Mouse (Mus musculus) liver, embryonic 16.5 days (tissue): ENCODE data around the gene Fam222b. TPM values are rescaled to one million over a fixed set of nuclear protein-coding genes. Genes with fewer than 3 reads are reported as not detected.

ENCODE experiments used
- ATAC-seq: fragments of 200-750 bp; cut with Nextera tagmentation; 2 replicates; pipeline ENCODE4 v1.8.0; 2017; ENCODE audit warnings: low read depth, mild to moderate bottlenecking, moderate number of reproducible peaks, moderate library complexity
- H3K27ac ChIP-seq: fragments of 300-500 bp; sonication (generic); 2 replicates; pipeline ENCODE4 v1.5.1; 2014; ENCODE audit warnings: mild to moderate bottlenecking, low read length
- H3K27me3 ChIP-seq: fragments of 300-500 bp; sonication (generic); 2 replicates; pipeline ENCODE4 v1.6.1; 2014; ENCODE audit warnings: low read depth, low read length, mixed read lengths; ENCODE audit not compliant: control insufficient read depth, insufficient read depth
- H3K36me3 ChIP-seq: fragments of 300-500 bp; sonication (generic); 2 replicates; pipeline ENCODE4 v1.6.1; 2014; ENCODE audit warnings: mild to moderate bottlenecking; ENCODE audit not compliant: control insufficient read depth, insufficient read depth
- H3K4me1 ChIP-seq: fragments of 300-500 bp; sonication (generic); 2 replicates; pipeline ENCODE4 v1.6.1; 2014; ENCODE audit warnings: low read depth, low read length, mixed read lengths; ENCODE audit not compliant: control insufficient read depth
- H3K4me2 ChIP-seq: fragments of 300-500 bp; sonication (generic); 2 replicates; pipeline ENCODE4 v1.6.1; 2014; ENCODE audit warnings: low read depth, low read length, mixed read lengths
- H3K4me3 ChIP-seq: fragments of 300-500 bp; sonication (generic); 2 replicates; pipeline ENCODE4 v1.5.1; 2014; ENCODE audit warnings: low read depth, mild to moderate bottlenecking, low read length
- H3K9ac ChIP-seq: fragments of 300-500 bp; sonication (generic); 2 replicates; pipeline ENCODE4 v1.6.1; 2014; ENCODE audit warnings: low read depth, low read length
- H3K9me3 ChIP-seq: fragments of 300-500 bp; sonication (generic); replicated peaks from 2 replicates; pipeline ENCODE4 v1.6.1; 2016; ENCODE audit warnings: low read length; ENCODE audit not compliant: control insufficient read depth
- WGBS: fragments of 180-500 bp; shearing (Covaris S2); extraction: QIAGEN DNeasy Blood & Tissue Kit; methylation state at CpG from one replicate; pipeline ENCODE4 v1.1.7; 2014; ENCODE audit not compliant: insufficient replicate concordance; 5-methylcytosine and 5-hydroxymethylcytosine counted together
- polyA plus RNA-seq: library from polyadenylated mRNA; unstranded; fragments of >200 nt; fragmentation: Nextera tagmentation; extraction: Ambion mirVana; gene quantifications from 2 replicates; pipeline ENCODE4 v1.2.1, GENCODE M21; 2015

Gene Fam222b
- polyA plus RNA-seq, 1 experiment from 2014 or later: 4.9 TPM

- H3K27ac ChIP-seq: no peak overlapping the region
- no peak overlapping the region for H3K9ac ChIP-seq
- no peak overlapping the region for H3K4me2 ChIP-seq
- no peaks in the 10 kb centered on the region for H3K4me1 ChIP-seq
- no peaks in the 10 kb centered on the region for H3K27me3 ChIP-seq
- H3K9me3 ChIP-seq: no peaks in the 10 kb centered on the region
- ATAC-seq: no peak
- WGBS: 75% methylated on average over 9 of the region's 9 CpGs
- no peak overlapping the region for H3K4me3 ChIP-seq
- peaks cover 6% of the 10 kb centered on the region for H3K36me3 ChIP-seq
Measured at GRCm38 (mm10) chr11:78152299-78153231, 58.1 kb downstream of the Fam222b start.

- Histone ChIP-seq H3K9me3 (no peaks in the 10 kb centered on the region), H3K27me3 (no peaks in the 10 kb centered on the region), H3K4me1 (peaks cover under 1% of the 10 kb centered on the region; the same call in 1 of the 2 replicates), H3K4me2 (no peak overlapping the region), H3K9ac (no peak overlapping the region), H3K36me3 (peaks cover 18% of the 10 kb centered on the region), H3K4me3 (no peak overlapping the region), H3K27ac (no peak overlapping the region)
- 83% methylated on average over 13 of the region's 13 CpGs for whole genome bisulfite sequencing
- no peak for ATAC-seq
Measured at GRCm38 (mm10) chr11:78153778-78154177, 59.3 kb downstream of the Fam222b start.

DNA sequence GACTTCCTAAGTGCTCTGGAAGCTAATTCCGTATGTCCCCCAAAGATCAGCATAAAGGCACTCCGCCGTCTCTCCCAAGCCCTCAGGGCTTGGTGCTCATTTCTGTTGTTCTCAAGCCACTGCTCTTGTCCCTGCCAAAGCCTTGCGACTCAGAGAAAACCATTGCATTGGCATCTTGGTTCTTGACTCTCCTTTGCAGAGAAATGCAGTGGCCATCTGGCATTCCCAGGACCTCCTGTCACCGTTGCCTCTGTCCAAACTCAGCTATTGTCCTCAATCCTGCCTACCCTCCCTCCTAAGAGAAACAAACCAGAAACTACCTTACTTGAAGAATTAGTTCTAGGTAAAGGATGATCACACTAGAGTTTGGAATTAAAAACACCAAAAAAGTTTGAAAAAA is 61.2 kb downstream of the Fam222b start:
- Histone ChIP-seq H3K36me3 (peaks cover 34% of the 10 kb centered on the region), H3K27ac (no peak overlapping the region), H3K4me1 (peaks cover 10% of the 10 kb centered on the region), H3K4me3 (no peak overlapping the region), H3K9ac (no peak overlapping the region), H3K9me3 (no peaks in the 10 kb centered on the region), H3K27me3 (no peaks in the 10 kb centered on the region), H3K4me2 (no peak overlapping the region)
- WGBS: 86% methylated on average over 5 of the region's 5 CpGs
- no peak for ATAC-seq

GRCm38 (mm10) chr11:78156156-78156699 is 61.8 kb downstream of the Fam222b start:
- Histone ChIP-seq H3K27ac (no peak overlapping the region), H3K4me1 (peaks cover 12% of the 10 kb centered on the region), H3K4me2 (no peak overlapping the region), H3K36me3 (peaks cover 37% of the 10 kb centered on the region), H3K9ac (no peak overlapping the region), H3K4me3 (no peak overlapping the region), H3K9me3 (no peaks in the 10 kb centered on the region), H3K27me3 (no peaks in the 10 kb centered on the region)
- ATAC-seq: no peak
- WGBS: 79% methylated on average over 6 of the region's 6 CpGs

GRCm38 (mm10) chr11:78159096-78159495 is 64.6 kb downstream of the Fam222b start:
- Histone ChIP-seq H3K9me3 (no peaks in the 10 kb centered on the region), H3K36me3 (peaks cover 42% of the 10 kb centered on the region), H3K9ac (no peak overlapping the region), H3K4me3 (no peak overlapping the region), H3K4me1 (peaks cover 37% of the 10 kb centered on the region), H3K27me3 (no peaks in the 10 kb centered on the region), H3K4me2 (no peak overlapping the region), H3K27ac (no peak overlapping the region)
- peak; percentile 65 for ATAC-seq
- 11% methylated on average over 2 of the region's 2 CpGs for WGBS

- 88% methylated on average over 7 of the region's 7 CpGs for WGBS
- H3K9ac ChIP-seq: no peak overlapping the region
Measured at GRCm38 (mm10) chr11:78159557-78159956, 65.1 kb downstream of the Fam222b start.

GRCm38 (mm10) chr11:78160171-78160570 is 65.7 kb downstream of the Fam222b start:
- no peak overlapping the region for H3K27ac ChIP-seq
- H3K4me3 ChIP-seq: no peak overlapping the region
- H3K27me3 ChIP-seq: no peaks in the 10 kb centered on the region
- H3K4me2 ChIP-seq: no peak overlapping the region
- H3K36me3 ChIP-seq: peaks cover 42% of the 10 kb centered on the region
- 88% methylated on average over 18 of the region's 18 CpGs for WGBS
- no peak overlapping the region for H3K9ac ChIP-seq
- H3K4me1 ChIP-seq: peaks cover 43% of the 10 kb centered on the region
- ATAC-seq: no peak
- H3K9me3 ChIP-seq: no peaks in the 10 kb centered on the region

More at GRCm38 (mm10) chr11:78159557-78159956, 65.1 kb downstream of the Fam222b start:
- Histone ChIP-seq H3K36me3 (peaks cover 42% of the 10 kb centered on the region), H3K27ac (no peak overlapping the region), H3K4me2 (no peak overlapping the region), H3K27me3 (no peaks in the 10 kb centered on the region), H3K9me3 (no peaks in the 10 kb centered on the region), H3K4me1 (peaks cover 42% of the 10 kb centered on the region), H3K4me3 (no peak overlapping the region)
- no peak for ATAC-seq

DNA sequence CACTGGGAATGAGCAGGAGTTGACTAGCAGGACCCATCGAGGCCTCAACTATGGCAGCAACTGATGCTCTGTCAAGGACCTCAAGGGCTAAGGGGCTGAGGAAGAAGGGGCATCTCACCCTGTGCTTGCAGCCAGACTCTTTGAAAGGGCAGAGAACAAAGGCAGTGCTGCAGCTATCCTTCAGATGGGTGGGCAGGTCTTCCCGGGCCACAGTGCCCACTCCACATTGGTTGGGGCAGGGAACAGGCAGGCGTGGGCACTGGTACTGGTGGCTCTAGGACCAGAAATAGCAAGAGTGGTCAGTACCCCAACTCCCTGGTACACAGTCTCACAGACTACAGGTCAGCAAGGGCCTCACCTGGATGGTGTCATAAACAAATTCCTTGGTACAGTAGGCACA is 66.2 kb downstream of the Fam222b start:
- H3K4me2 ChIP-seq: no peak overlapping the region
- ATAC-seq: no peak
- 82% methylated on average over 3 of the region's 3 CpGs for WGBS
- H3K9ac ChIP-seq: no peak overlapping the region
- H3K9me3 ChIP-seq: no peaks in the 10 kb centered on the region
- no peaks in the 10 kb centered on the region for H3K27me3 ChIP-seq
- peaks cover 42% of the 10 kb centered on the region for H3K36me3 ChIP-seq
- no peak overlapping the region for H3K4me3 ChIP-seq
- no peak overlapping the region for H3K27ac ChIP-seq
- peaks cover 45% of the 10 kb centered on the region for H3K4me1 ChIP-seq

DNA sequence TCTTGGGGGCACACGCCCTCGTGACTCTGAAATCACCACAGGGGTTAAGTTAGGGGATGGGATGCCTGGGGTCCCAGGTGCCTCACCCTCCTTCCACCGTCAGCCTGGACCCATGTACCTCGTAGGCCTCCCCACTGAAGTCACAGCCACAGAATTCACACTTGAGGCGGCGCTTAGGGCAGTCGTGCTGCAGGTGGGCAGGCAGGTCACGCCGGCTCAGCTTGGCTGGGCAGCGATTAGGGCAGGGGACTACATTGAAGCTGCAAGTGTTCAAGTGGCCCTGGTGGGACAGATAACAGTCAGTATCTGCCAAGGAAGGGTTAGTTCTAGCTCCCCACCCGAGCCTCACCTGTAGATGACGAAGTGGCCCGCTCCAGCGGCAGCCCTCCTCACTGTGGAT is 66.7 kb downstream of the Fam222b start:
- H3K27me3 ChIP-seq: no peaks in the 10 kb centered on the region
- H3K27ac ChIP-seq: no peak overlapping the region
- H3K36me3 ChIP-seq: peaks cover 42% of the 10 kb centered on the region
- no peak overlapping the region for H3K4me3 ChIP-seq
- WGBS: 71% methylated on average over 14 of the region's 14 CpGs
- H3K4me1 ChIP-seq: peaks cover 50% of the 10 kb centered on the region
- no peak overlapping the region for H3K9ac ChIP-seq
- H3K4me2 ChIP-seq: no peak overlapping the region
- H3K9me3 ChIP-seq: no peaks in the 10 kb centered on the region
- no peak for ATAC-seq
